Mouse (Mus musculus): ENCODE results near the gene Ralgds.

Ralgds gene

DNA sequence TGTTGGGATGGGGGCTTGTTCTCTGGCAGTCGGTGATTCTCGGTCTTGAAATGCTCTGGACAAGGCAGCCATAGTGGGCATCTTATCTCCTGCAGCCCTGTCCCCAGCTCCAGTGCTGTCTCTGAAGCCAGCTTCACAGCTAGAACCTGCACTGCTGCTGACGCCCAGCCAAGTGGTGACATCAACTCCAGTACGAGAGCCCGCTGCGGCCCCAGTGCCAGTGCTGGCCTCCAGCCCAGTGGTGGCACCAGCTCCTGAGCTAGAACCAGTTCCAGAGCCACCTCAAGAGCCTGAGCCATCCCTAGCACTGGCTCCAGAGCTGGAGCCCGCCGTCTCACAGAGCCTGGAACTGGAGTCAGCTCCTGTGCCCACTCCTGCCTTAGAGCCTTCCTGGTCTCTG is 31.0 kb downstream of the Ralgds start:
- in situ Hi-C loops (cut with MboI; ENCODE audit: low pct_unique_long_range_greater_than_20kb in 1 of 2, low sequenced_read_pairs in 2 of 2, unreplicated experiment in 1 of 2), result no loop called here

DNA sequence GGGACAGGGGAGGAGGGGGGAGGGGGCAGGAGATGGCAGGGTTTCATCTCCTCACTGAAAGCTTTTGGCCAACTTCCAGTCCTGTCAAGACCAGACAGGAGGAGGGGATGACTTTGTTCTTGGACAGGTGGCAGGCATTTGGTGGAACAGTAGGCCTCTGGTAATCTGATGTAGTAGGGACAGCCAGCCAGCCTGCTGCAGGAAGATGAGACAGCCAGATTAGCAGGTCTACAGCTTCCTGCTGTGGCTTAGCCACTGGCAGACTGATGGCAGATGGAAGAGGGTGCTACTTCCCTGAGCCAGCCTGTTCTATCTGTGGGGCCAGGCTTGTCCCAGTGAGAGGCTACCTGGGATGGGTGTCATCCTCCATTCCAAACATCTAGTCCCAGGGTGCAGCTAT is 33.1 kb downstream of the Ralgds start:
- in situ Hi-C loops (cut with MboI; ENCODE audit: low pct_unique_long_range_greater_than_20kb in 1 of 2, low sequenced_read_pairs in 2 of 2, unreplicated experiment in 1 of 2), result no loop called here

DNA sequence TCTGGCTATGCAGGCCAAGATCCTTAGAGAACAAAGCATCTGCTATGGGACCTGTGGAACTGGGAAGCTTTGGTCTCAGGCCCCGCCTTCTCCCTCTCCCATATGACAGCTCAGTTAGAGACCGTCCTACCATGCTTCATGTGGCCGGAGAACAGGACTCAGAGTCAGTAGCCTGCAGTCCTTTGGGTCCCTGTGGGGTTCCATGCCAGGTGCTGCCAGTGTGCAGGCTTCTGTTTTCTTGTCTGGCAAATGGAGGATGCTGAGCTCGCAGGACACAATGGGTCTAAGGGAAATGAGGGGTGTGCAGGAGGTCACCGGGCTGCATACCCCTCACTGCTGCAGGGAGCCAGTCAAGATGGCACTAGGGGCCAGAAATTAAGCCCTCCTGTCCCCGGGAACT is 33.6 kb downstream of the Ralgds start:
- in situ Hi-C loops (cut with MboI; ENCODE audit: low pct_unique_long_range_greater_than_20kb in 1 of 2, low sequenced_read_pairs in 2 of 2, unreplicated experiment in 1 of 2), result no loop called here

DNA sequence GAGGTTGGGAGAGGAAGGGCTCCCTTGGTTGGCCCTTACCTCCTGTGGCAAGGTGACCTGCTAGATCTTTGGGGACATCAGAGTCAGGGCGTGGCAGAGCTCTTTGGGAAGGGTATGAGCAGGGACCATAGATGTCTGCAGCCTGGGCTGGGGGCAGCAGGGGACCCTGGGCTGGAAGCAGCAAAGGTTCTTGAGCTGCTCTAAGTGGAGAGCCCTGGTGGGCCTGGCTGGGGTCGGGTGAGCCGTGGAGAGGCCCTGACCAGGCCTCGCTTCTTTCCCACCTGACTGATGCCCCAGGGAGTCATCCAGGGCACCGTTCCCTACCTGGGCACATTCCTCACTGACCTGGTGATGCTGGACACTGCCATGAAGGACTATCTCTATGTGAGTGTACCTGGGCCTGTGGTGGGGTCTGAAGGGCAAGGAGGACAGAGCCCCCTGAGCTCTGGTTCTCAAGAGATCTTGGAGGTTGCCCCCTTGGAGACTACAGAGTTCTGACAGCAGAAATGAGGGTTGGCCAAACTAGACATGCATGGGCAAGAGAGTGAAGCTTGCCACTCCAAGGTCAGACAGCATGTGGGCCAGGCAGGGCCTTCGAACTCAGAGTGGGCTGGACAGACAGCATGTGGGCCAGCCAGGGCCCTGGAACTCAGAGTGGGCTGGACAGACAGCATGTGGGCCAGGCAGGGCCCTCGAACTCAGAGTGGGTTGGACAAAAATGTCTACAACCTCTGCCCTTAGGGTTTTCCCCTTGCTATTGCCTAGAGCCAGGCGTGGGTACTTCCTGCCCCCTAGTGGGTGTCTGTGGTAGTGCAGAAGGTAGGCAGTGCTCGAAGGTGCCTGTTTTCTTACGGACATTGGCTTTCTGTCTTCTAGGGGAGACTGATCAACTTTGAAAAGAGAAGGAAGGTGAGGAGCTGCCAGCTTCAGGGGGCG is 34.6 kb downstream of the Ralgds start:
- in situ Hi-C loops (cut with MboI; ENCODE audit: low pct_unique_long_range_greater_than_20kb in 1 of 2, low sequenced_read_pairs in 2 of 2, unreplicated experiment in 1 of 2), result no loop called here

DNA sequence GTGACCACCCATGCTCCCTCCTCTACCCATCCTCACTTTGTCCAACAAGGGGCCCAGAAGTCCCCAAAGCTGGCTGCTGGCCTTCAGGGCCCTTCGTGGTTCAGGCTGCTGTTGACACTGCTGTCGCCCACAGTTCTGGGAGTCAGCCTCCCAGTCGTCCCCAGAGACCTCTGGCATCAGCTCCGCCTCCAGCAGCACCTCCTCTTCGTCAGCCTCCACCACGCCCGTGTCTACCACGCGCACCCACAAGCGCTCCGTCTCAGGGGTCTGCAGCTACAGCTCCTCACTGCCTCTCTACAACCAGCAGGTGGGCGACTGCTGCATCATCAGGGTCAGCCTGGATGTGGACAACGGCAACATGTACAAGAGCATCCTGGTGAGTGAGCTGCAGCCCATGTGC is 36.2 kb downstream of the Ralgds start:
- in situ Hi-C loops (cut with MboI; ENCODE audit: low pct_unique_long_range_greater_than_20kb in 1 of 2, low sequenced_read_pairs in 2 of 2, unreplicated experiment in 1 of 2), result no loop called here

DNA sequence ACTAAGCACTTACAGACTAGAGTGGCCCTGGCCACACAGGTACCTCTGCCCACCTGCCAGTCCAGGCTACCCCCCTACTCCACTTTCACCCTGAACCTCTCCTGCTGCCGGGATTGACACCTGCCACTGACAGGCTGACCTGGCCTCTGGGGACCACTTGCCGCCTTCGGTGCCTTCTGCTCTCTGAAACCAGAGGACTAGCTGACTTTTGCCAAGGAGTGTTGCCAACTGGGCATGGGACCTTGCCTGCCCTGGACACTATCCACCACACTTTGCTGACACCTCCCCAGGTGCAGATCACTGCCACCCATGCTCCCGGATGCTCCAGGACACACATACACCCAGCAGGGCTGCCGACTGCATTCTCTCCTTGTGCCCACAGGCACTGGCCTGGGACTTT is 39.4 kb downstream of the Ralgds start:
- in situ Hi-C loops (cut with MboI; ENCODE audit: low pct_unique_long_range_greater_than_20kb in 1 of 2, low sequenced_read_pairs in 2 of 2, unreplicated experiment in 1 of 2), result loop anchor here (5.0 to 25.0 kb wide), 2 partner anchors 35 to 340 kb away; no protein-coding TSS in a partner anchor

DNA sequence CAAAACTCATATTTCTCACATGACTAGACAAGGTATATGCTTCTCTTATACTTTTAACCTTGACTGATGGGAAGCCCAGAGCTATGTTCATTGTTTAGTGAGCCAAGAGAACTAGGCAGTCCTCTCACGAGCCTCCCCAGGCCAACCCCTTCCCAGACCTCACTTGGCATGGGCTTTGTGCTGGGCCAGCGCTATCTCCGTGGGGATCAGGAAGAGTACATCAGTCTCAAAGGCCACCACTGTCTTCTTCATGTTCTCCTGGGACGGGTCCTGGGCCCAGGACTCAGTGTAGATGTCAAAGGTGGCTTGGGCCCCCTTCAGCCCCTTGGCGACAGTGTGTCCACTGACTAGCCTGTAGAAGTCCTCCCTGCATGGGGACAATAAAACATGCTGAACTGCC is 44.5 kb downstream of the Ralgds start:
- in situ Hi-C loops (cut with MboI; ENCODE audit: low pct_unique_long_range_greater_than_20kb in 1 of 2, low sequenced_read_pairs in 2 of 2, unreplicated experiment in 1 of 2), result loop anchor here in 1 of 2 experiments (25.0 kb wide), 1 partner anchor 345 kb away; no protein-coding TSS in a partner anchor

DNA sequence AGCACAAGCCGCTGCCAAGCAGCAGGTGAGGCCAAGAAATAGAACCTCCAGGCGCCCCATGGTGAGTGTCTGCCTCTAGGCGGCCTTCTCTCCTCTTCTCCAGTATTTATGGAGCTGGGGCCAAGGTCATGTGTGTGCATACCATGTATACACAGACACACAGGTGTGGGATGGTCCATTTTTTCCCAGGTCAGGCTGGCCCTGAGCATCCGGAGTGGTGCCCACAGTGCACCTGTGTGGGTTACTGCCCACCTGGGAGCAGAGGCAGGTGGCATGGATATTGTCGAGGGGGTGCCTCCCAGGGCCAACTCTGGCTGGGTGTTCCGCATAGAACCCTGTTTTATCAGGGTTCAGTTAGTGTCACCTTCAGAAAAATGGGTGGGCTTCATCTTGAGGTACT is 50.4 kb downstream of the Ralgds start, which contains the start of gene Cel:
Gene Cel (minus strand): TSS at position 101 of the 400 bp plus-strand sequence.
- in situ Hi-C loops (cut with MboI; ENCODE audit: low pct_unique_long_range_greater_than_20kb in 1 of 2, low sequenced_read_pairs in 2 of 2, unreplicated experiment in 1 of 2), result loop anchor here in 1 of 2 experiments (25.0 kb wide), 1 partner anchor 351 kb away; no protein-coding TSS in a partner anchor

DNA sequence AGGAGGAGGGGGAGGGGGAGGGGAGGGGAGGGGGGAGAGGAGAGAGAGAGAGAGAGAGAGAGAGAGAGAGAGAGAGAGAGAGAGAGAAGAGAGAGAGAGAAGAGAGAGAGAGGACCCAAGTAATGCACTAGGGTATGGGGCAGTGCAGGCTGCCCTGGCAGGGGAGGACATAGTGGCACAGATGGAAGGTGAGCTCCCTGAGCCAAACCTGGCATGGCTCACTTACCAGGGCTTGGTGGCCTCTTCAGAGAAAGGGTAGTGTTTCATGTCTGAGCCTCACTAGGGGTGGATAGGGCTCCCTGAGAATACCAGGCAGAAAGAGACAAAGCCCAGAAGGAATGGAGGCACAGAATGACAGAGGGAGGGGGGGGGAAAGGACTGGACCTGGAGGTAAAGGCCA is 50.9 kb downstream of the Ralgds start:
- in situ Hi-C loops (cut with MboI; ENCODE audit: low pct_unique_long_range_greater_than_20kb in 1 of 2, low sequenced_read_pairs in 2 of 2, unreplicated experiment in 1 of 2), result loop anchor here in 1 of 2 experiments (25.0 kb wide), 1 partner anchor 352 kb away; no protein-coding TSS in a partner anchor

DNA sequence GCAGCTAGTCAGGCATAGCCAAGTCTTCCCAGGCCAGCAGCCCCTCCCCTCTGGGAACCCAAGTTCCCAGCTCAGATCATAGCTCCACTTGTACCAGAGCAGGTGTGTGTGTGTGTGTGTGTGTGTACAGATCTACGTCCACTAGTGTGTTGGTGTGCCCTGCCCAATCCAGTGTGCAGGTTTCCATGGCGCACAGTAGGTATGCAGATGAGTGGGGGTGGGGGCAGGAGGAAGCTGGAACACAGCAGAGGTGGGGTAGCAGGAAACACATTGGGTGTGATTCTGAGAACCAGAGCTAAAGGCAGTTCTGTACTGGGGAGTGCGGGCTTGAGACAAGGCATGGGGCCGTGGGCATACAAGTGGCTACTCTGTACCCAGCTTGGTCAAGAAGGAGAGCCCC is 51.5 kb downstream of the Ralgds start:
- in situ Hi-C loops (cut with MboI; ENCODE audit: low pct_unique_long_range_greater_than_20kb in 1 of 2, low sequenced_read_pairs in 2 of 2, unreplicated experiment in 1 of 2), result loop anchor here in 1 of 2 experiments (25.0 kb wide), 1 partner anchor 352 kb away; no protein-coding TSS in a partner anchor

DNA sequence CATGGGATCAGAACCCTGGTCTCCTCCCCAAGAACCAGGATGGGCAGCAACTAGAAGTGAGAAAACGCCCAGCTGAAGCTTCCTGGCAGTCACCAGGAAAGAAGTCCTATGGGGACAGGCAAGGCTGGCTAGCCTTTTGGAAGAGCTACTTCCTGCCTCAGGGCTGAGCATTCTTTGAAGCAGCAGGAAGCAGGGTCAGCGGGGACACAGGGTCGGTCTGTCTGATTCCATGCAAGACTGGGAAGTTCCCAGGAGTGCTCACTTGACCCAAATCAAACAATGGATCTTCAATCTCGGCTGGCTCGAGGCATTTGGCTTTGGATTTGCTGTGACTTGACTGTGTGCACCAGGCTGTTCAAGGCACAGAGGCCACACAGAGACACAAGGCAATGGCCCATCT is 53.6 kb downstream of the Ralgds start:
- in situ Hi-C loops (cut with MboI; ENCODE audit: low pct_unique_long_range_greater_than_20kb in 1 of 2, low sequenced_read_pairs in 2 of 2, unreplicated experiment in 1 of 2), result loop anchor here in 1 of 2 experiments (25.0 kb wide), 1 partner anchor 354 kb away; no protein-coding TSS in a partner anchor

DNA sequence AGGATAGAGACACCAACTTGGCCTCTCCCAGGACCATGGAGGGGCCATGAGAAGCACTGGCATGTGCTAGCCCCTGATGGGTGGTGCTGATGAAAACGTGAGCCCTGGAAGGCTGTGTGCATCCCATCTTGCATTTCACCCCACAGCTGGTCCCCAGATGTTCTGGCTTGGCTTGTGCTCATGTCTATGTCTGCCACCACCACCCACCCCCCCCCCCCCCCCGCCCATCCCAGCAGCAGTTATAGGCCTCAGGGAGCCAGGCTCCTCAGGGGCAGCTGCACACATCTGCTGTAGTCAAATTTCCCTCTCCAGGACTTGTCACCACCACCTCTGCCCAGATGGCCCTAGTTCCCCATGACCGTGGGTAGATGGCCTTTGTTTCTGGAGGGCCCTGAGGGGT is 57.0 kb downstream of the Ralgds start:
- in situ Hi-C loops (cut with MboI; ENCODE audit: low pct_unique_long_range_greater_than_20kb in 1 of 2, low sequenced_read_pairs in 2 of 2, unreplicated experiment in 1 of 2), result loop anchor here in 1 of 2 experiments (25.0 kb wide), 1 partner anchor 358 kb away; no protein-coding TSS in a partner anchor

DNA sequence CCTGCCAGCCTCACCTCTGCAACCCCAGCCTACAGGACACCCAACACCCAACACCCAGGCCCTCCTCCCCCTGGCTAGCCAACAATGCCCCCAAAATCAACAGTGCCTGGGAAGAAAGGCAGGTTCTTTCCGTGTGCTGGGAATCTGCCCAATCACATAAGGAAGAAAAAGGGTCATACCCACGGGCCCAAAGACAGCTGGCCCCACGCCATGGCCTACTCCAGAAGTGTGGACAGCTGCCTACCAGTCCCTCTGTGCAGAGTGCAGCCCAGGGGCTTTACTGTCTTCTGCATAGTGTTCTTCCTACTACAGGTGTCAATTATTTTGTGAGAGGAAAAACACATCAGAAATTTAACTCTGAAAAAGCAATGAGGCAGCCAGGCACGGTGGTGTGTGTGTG is 62.4 kb downstream of the Ralgds start:
- in situ Hi-C loops (cut with MboI; ENCODE audit: low pct_unique_long_range_greater_than_20kb in 1 of 2, low sequenced_read_pairs in 2 of 2, unreplicated experiment in 1 of 2), result no loop called here

DNA sequence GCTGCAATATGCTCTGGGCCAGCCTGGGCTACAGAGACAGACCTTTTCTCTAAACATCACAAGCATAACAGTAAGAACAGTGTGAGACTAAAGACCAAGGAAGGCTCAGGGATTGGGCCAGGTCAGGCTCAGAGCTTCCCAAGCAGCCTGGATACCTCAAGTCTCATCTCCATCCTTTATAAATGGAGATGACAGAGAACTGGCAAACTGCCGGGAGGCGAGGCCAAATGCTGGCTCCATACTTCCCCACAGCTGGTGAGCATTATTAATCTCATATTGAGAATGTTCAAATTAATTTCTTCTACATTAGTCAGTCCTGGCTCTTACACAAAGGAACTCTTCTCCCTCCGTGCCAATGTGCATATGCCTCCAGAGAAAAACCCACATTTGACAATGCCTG is 63.9 kb downstream of the Ralgds start:
- in situ Hi-C loops (cut with MboI; ENCODE audit: low pct_unique_long_range_greater_than_20kb in 1 of 2, low sequenced_read_pairs in 2 of 2, unreplicated experiment in 1 of 2), result no loop called here

DNA sequence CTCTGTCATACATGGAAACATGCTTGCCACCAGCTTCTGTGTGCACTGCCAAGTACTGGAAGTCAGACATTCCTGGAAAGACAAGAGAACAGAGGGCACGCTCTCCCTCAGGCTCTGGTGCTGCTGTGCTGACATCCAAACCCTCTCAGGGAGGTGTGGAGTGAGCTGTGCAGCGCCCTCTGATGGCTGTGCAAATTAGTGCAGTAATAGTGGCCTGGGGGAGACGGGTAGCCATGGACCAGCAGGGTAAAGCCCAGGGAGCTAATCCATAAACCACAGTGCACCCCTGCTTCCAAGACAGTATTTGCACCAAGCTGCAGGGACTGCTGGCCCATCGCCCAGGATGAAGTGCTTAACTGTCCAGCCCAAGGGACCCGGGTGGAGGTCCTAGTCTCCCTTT is 65.1 kb downstream of the Ralgds start:
- in situ Hi-C loops (cut with MboI; ENCODE audit: low pct_unique_long_range_greater_than_20kb in 1 of 2, low sequenced_read_pairs in 2 of 2, unreplicated experiment in 1 of 2), result no loop called here

DNA sequence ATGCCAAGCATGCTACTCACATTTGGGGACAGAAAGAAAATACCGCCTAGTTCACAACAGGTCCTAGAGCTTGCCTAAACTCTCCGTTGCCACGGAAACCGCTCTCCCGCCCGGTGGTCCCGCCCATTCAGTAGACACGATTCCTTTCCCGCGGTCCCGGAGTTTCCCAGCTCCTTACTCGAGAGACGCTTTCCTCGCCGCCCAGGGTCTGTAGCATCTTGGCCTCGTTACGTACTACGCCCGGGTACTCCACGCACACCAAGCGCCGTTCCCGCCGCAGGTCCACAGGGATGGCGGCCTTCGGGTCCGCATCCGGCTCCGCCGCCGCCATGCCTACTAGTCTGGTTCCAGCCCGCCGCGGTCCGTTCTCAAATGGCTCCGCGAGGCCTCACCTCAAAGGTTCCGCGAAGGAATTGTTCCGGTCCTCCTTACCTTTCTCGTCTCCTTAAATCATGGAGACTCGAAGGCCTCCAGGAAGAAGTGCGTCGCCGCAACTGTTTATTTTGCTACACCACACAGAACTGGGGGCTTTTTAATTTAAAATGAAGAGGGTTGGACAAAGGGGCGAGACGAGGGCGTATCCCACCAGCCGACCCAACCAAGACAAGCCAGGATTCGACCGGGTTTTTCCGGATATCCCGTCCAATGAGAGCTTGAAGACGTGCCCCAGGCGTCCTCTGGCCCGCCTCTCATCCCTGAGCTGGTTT is 69.9 kb downstream of the Ralgds start:
- in situ Hi-C loops (cut with MboI; ENCODE audit: low pct_unique_long_range_greater_than_20kb in 1 of 2, low sequenced_read_pairs in 2 of 2, unreplicated experiment in 1 of 2), result no loop called here

DNA sequence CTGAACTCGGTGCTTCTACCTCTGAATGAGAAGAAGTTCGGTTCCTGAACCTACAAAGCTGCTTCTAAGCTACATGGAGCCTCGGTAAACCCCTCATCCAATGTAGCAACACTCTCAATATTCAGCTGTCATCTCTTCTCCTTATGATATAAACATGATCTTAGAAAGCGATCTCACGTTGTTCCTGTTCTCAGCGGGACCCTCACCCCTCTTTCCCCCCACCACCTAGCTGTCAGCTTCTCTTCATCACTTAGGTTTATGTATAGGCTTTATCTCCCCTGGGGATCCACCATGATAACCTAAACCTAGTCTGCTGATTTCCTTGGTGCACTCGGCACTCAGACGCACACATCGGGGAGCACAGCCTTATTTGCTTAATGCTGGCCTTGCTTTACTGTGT is 70.7 kb downstream of the Ralgds start, which contains the start of gene Gtf3c5:
Gene Gtf3c5 (minus strand): TSS at position 101 of the 400 bp plus-strand sequence.
- in situ Hi-C loops (cut with MboI; ENCODE audit: low pct_unique_long_range_greater_than_20kb in 1 of 2, low sequenced_read_pairs in 2 of 2, unreplicated experiment in 1 of 2), result no loop called here

DNA sequence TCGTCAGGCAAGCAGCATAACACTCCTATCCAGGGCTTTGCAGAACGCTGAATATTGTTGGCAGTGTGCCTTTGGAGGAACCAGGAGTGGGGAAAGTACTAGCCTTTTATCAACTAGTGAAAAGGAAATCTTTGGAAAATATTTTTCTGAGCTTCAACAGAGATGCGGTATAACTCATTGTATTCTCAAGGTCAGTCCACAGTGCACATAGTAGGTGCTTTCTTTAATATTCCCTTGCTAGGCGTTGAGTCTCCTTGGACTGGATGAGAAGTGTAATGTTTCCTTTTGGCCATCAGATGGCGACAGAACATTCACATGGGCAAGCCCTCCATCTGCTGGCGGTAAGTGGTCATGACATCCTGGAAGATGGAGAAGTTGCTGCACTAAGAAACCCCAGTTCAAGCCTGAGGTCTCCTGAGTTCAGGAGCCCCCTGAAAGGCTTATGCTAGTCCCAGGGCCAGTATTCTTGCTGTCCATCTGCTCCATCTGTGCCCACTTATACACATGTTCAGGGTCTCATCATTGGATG is 72.2 kb downstream of the Ralgds start:
- in situ Hi-C loops (cut with MboI; ENCODE audit: low pct_unique_long_range_greater_than_20kb in 1 of 2, low sequenced_read_pairs in 2 of 2, unreplicated experiment in 1 of 2), result no loop called here

DNA sequence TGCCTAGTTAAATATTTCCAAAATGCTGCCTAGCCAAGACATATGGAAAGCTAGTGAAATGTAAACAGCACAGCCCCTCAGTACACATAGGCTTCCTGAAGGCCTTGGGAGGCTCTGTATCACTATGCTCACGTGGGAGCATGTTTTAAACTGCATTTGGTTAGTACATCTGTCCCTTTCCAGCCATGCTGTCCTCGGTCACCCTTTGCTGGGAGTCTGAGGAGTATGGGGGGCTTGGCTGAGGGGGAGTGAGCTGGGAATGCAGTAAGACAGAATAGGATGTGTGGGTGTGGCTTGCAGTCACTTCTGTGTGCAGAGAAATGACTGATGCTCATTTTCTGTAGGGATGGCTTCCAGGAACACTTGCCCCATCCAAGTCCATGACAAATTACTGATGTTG is 72.8 kb downstream of the Ralgds start:
- in situ Hi-C loops (cut with MboI; ENCODE audit: low pct_unique_long_range_greater_than_20kb in 1 of 2, low sequenced_read_pairs in 2 of 2, unreplicated experiment in 1 of 2), result no loop called here
